ENCODE assay signal across 23 mouse cellular contexts in genomic region chr17:65667792-65668191, GRCm38 (mm10). TPM values are rescaled to one million over a fixed set of nuclear protein-coding genes. Genes with fewer than 3 reads are reported as not detected.
DNase-seq lines count a peak whose midpoint lies in the region; ATAC-seq and TF ChIP-seq lines count a peak whose summit lies in the region.
"Had no signal": no experiment of that assay in that cellular context is flagged by ENCODE, and none has a peak within 500 bp of the region (broad histone marks: within the 10 kb centered on the region; RNA-seq: fewer than 3 reads in every experiment).

No protein-coding gene starts in this region.

- TF ChIP-seq POLR2A in lung, adult 2 months (IDR thresholded peaks at IDR 0.05; ENCODE audit: borderline replicate concordance, extremely low read depth, low read depth, low read length), result no peak

- H3K27ac ChIP-seq in stomach, postnatal 0 days (replicated peaks), result 0 out of 2 replicates have a peak overlapping the region, but pooled peaks have one; percentile 56
- H3K27ac ChIP-seq: embryonic facial prominence, embryonic 13.5 days; embryonic facial prominence, embryonic 15.5 days; forebrain, embryonic 10.5 days; forebrain, embryonic 12.5 days had no signal

- no peaks in the 10 kb centered on the region for H3K27me3 ChIP-seq in stomach, postnatal 0 days (ENCODE audit: control insufficient read depth, insufficient read depth, low read length)
- H3K27me3 ChIP-seq: embryonic facial prominence, embryonic 13.5 days; embryonic facial prominence, embryonic 15.5 days; forebrain, embryonic 12.5 days had no signal

- H3K4me1 ChIP-seq in lung, adult 2 months (ENCODE audit: control insufficient read depth, insufficient read depth, low read length), result no peaks in the 10 kb centered on the region; the same call in 1 of the 2 replicates
- no peaks in the 10 kb centered on the region for H3K4me1 ChIP-seq in stomach, postnatal 0 days (replicated peaks; ENCODE audit: control insufficient read depth, insufficient read depth)
- H3K4me1 ChIP-seq: embryonic facial prominence, embryonic 13.5 days; embryonic facial prominence, embryonic 15.5 days; forebrain, embryonic 10.5 days; forebrain, embryonic 12.5 days had no signal

- 71% methylated on average over 14 of the region's 14 CpGs for WGBS in lung, adult 2 months
- WGBS in stomach, postnatal 0 days, result 70% methylated on average over 14 of the region's 14 CpGs

- ATAC-seq in stomach, postnatal 0 days (ENCODE audit: low FRiP score, low TSS enrichment), result peak; percentile 36; the same call in 1 of the 2 replicates
- ATAC-seq: forebrain, embryonic 14.5 days had no signal

- H3K9ac ChIP-seq in stomach, postnatal 0 days (ENCODE audit: low read length), result no peak overlapping the region
- H3K9ac ChIP-seq: embryonic facial prominence, embryonic 13.5 days; embryonic facial prominence, embryonic 15.5 days; forebrain, embryonic 12.5 days had no signal

- no peaks in the 10 kb centered on the region for H3K36me3 ChIP-seq in stomach, postnatal 0 days (ENCODE audit: control insufficient read depth, insufficient read depth, low read length)
- H3K36me3 ChIP-seq: forebrain, embryonic 12.5 days had no signal

- H3K9me3 ChIP-seq in stomach, postnatal 0 days (ENCODE audit: control insufficient read depth, low read length), result no peaks in the 10 kb centered on the region
- H3K9me3 ChIP-seq: embryonic facial prominence, embryonic 13.5 days; embryonic facial prominence, embryonic 15.5 days; forebrain, embryonic 10.5 days; forebrain, embryonic 12.5 days had no signal

- TF ChIP-seq CTCF in lung, adult 2 months (IDR thresholded peaks at IDR 0.05; ENCODE audit: insufficient read depth, low read length), result no peak
- no peak for TF ChIP-seq CTCF in stomach, postnatal 0 days (IDR thresholded peaks at IDR 0.05; ENCODE audit: low read depth)

- H3K4me2 ChIP-seq in stomach, postnatal 0 days (replicated peaks; ENCODE audit: low read depth), result no peak overlapping the region
- H3K4me2 ChIP-seq: embryonic facial prominence, embryonic 13.5 days; embryonic facial prominence, embryonic 15.5 days; forebrain, embryonic 12.5 days had no signal

- no peak for TF ChIP-seq EP300 in stomach, postnatal 0 days (optimal IDR thresholded peaks at IDR 0.05)

- peak; percentile 2 for DNase-seq in kidney, postnatal 10 days
- DNase-seq in kidney, postnatal 36 days, result no peak
- peak; percentile 15 for DNase-seq in lung, postnatal 36 days
- DNase-seq in lung, adult 2 months, result no peak
- DNase-seq in stomach, postnatal 0 days (ENCODE audit: low spot score), result peak; percentile 38
- peak; percentile 30 for DNase-seq in testis, postnatal 10 days (ENCODE audit: low spot score)
- DNase-seq in retina, postnatal 1 day, result no peak
- DNase-seq: adrenal gland, adult 2 months; adrenal gland, postnatal 10 days; adrenal gland, postnatal 25 days; cerebellum, adult 11 months; cerebellum, adult 18-20 months; cerebellum, adult 8-10 months; cerebellum, adult 9-11 months; cerebellum, postnatal 14 days; cerebellum, postnatal 36 days; embryo, embryonic 11 days had no signal

- no peak overlapping the region for H3K4me3 ChIP-seq in lung, adult 2 months (replicated peaks; ENCODE audit: extremely low read depth, low read depth, low read length)
- H3K4me3 ChIP-seq in stomach, postnatal 0 days (ENCODE audit: low read depth, low read length), result no peak overlapping the region
- H3K4me3 ChIP-seq: embryonic facial prominence, embryonic 13.5 days; embryonic facial prominence, embryonic 15.5 days; erythroblast, embryonic 14.5 days; forebrain, embryonic 10.5 days; forebrain, embryonic 12.5 days had no signal

RNA-seq across cellular contexts. Expression of gene Txndc2, which starts 25.8 kb away (rescaled TPM):
- polyA plus RNA-seq in lung, adult 2 months (2012; rRNA removed), result 0.06 and 0.09 TPM in 2 replicates
- not detected in 2 replicates for polyA plus RNA-seq in stomach, postnatal 0 days (2015; fragmentation: Nextera tagmentation; extraction: Ambion mirVana)
- polyA plus RNA-seq: embryonic facial prominence, embryonic 13.5 days; erythroblast, embryonic 14.5 days; forebrain, embryonic 10.5 days had no signal

RNA-seq across cellular contexts. Expression of gene Vapa, which starts 54.4 kb away (rescaled TPM):
- 40.3 and 68.3 TPM in 2 replicates for polyA plus RNA-seq in lung, adult 2 months (2012; rRNA removed)
- polyA plus RNA-seq in stomach, postnatal 0 days (2015; fragmentation: Nextera tagmentation; extraction: Ambion mirVana), result 203 and 210 TPM in 2 replicates

Comparison
In these comparisons a context has a peak if more than half of its experiments do, and no peak if none do; other contexts are left out.
1. DNase-seq: peak in kidney, postnatal 10 days (single experiment), lung, postnatal 36 days (single experiment), stomach, postnatal 0 days (single experiment) and testis, postnatal 10 days (single experiment); none in kidney, postnatal 36 days (0 of 2), lung, adult 2 months (single experiment) and retina, postnatal 1 day (single experiment).